Mouse (Mus musculus) heart, adult 10 weeks (tissue): Measurements from ENCODE around the gene Trappc2. TPM values are rescaled to one million over a fixed set of nuclear protein-coding genes. Genes with fewer than 3 reads are reported as not detected.

Source experiments
- polyA plus RNA-seq: library from polyadenylated mRNA; stranded (reverse); fragments of 350-450 nt; fragmentation: Illumina TruSeq; extraction: RNeasy Lipid Tissue Mini Kit (QIAGEN cat#74804); gene quantifications from one replicate; pipeline ENCODE4 v1.2.3, GENCODE M21; 2014; ENCODE audit warnings: low read depth, low replicate concordance

The Trappc2 gene
- 26.1 TPM for polyA plus RNA-seq

GRCm38 (mm10) chrX:166440036-166440615 lies at the start of gene Trappc2:
Gene Trappc2 (plus strand): TSS chrX:166440574.

GRCm38 (mm10) chrX:166440616-166441063 lies 266 bp downstream of the Trappc2 start, which contains the start of gene Ofd1:
Gene Ofd1 (minus strand): TSS chrX:166440704.

DNA sequence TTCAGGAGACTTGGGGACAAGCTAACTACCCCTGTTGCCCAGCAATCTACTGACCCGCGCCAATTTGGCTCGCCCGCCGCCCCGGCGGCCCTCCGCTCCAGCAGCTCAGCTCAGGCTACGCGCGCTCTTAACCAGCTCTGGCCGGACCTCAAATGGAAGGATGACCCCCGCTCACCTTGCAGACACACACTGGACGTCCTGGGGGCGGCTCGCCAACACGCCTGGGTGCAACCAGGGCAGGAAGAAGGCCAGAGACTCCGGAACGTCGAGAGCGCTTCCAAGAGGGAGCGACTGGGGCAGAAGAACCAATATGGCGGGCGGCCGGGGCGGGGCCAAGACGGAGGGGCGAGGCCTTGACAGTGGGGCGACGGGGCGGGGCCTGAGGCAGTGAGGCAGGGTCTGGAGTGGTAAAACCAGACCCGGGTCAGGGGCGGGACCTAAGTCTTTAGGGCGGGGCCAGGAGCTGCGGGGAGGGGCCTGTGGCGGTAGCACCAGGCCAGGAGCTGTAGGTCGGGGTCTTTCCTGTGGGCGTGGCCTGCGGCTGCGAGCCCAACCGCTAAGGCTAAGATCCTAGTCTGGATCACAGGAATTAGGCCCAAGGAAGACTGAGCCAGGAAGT lies 39.1 kb downstream of the Trappc2 start, which contains the start of gene Rab9:
TSS of gene Rab9 (minus strand) at position 503 of the 619 bp plus-strand sequence.

Other genes with a start within 250 kb of the Trappc2 start
- 12.8 TPM for gene Gpm6b, start 201.7 kb upstream of the Trappc2 start, polyA plus RNA-seq
- gene Ofd1, start 130 bp downstream of the Trappc2 start, polyA plus RNA-seq: 5.2 TPM
- 32.4 TPM for gene Rab9, start 39.3 kb downstream of the Trappc2 start, polyA plus RNA-seq
- 1.1 TPM for gene Tceanc, start 78.0 kb downstream of the Trappc2 start, polyA plus RNA-seq
- not detected for gene Egfl6, start 145.1 kb downstream of the Trappc2 start, polyA plus RNA-seq